Mouse (Mus musculus): ENCODE results near the gene Armc3. TPM values are rescaled to one million over a fixed set of nuclear protein-coding genes. Genes with fewer than 3 reads are reported as not detected.
A peak's percentile ranks its signal among the peaks of the same experiment; 100 is the strongest.
"Not testable (repeated sequence)": the region's sequence is repeated elsewhere in the genome, so short reads cannot be mapped to it uniquely, and the experiment has no call there.

The Armc3 gene
- polyA plus RNA-seq, 2 experiments from 2014 or later = 2.4 to 4.3 TPM

DNA sequence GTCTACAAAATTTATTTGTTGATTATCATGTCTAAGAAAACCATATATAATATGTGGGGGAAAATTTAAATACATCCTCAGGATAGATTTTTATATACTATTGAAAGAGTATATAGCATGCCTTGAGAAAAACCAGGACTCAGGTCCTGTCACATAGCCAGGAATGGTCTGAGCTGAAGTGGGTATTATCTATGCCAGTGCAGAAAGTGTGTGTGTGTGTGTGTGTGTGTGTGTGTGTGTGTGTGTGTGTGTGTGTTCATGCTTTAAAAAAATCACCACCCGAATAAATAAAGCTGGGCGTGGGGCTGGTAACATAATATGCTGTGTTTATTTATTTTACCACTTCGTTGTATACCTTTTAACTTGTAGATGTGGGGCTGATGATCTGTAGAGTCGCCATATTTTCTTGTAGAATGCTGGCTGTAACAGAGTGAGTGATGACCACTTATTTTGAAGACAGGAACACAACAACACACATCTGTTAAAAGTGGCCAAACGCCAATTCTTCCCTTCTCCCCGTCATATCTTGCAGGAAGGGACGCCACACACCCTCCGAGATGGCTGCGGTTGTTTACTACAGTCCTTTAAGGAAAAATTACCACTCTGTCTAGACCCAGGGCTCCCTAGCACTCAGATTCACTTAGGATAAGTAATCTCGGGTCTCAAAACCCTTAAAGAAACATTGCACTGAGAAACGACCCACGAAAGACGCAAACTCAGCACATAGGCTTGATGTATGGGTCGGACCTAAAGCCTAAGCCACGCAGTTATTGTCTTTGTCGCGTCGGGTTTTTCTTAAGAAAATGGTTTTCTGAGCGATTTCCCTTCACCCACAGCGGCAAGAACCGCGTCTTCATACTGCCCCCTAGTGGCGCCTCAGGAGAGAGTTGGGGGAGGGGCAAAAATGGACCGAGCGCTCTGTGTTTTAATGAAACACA lies 76.8 kb downstream of the Armc3 start:
- peak; percentile 80 for ATAC-seq

DNA sequence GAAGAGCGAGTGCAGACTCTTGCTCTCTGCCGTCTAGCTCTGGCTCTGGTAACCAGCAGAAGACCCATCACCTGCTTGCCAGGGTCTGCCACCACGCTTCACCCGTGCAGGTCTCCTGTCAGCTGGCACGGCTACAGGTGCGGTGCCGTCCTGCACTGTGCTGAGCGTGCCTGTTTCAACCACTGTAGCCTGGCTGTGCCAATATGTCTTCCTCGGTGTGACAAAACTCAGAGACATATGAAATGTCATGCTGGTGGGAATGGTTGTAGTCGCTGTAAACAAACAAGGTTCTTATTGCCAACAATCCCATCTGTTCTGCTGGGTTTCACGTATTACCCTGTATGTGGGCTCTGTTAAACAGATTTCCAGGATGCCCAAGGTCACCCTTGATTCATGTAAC lies 81.2 kb downstream of the Armc3 start:
- no peak for ATAC-seq

DNA sequence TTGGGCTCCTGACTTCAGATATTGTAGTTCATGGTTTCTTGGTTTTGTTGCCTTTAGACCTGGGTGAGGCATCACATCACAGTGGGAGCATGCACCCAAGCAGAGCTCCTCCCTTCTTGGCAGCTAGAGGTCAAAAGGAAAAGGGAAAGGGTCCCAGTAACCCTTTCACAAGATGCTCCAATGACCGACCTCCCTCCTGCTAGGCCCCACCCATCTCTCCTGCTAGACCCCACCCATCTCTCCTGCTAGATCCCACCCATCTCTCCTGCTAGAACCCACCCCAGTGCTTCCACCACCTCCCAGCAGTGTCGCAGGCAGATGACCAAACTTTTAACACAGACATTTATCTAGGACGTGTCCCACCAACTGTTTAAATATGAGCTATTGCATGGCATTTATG lies 93.3 kb downstream of the Armc3 start:
- ATAC-seq = no peak

DNA sequence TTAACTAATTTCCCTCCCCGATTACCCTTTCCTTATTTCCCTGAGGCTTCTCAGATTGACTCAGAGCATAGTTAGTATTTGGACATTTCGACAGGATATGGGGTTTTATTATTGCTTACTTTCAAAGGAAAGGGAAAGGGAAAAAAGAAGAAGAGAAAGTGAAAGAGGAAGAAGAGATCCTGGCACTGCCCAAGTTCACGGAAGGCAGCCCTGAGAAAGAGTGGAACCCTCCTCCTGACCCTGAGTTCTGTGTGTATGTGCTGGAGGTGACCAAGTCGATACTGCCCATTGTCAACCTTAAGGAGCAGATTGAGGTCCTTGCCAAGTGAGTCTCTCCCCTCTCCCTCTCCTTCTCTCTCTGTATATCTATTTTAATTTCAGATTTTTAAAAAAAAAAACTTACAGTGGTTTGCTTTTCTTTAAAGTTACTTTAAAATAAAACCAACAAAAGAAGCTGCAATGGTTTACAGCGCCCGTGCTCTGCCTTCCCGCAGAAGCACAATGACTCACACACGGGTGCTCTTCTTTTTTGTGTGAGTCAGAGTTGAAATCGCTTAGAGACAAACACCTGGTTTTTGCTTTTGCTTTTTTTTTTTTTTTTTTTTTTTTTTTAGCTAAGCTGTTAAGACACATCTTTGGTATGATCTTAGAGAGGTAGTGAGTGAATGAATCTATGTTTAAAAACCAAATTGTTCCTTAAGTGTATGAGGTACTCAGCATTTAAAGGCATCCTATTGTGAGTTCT lies 101.4 kb downstream of the Armc3 start:
- peak; percentile 62 for ATAC-seq

DNA sequence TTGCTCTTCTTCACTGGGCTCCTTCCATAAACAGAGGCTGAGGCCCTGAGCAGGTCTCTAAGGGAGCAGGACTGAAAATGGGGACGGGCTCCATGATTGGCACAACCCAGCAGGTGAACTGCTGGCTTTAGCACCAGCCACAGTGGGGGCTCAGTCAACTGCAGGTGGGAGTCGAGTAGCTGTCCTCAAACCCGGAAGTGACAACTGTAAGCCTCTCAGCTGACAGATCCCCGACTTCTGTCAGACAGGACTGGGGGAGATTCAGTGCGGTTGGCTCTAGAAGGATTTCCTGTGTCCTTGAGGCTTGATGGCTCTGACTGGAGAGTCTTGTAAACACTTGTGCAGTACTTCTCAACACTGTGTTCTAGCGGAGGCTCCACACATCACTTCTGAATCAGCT lies 102.1 kb downstream of the Armc3 start:
- peak; percentile 74 for ATAC-seq

DNA sequence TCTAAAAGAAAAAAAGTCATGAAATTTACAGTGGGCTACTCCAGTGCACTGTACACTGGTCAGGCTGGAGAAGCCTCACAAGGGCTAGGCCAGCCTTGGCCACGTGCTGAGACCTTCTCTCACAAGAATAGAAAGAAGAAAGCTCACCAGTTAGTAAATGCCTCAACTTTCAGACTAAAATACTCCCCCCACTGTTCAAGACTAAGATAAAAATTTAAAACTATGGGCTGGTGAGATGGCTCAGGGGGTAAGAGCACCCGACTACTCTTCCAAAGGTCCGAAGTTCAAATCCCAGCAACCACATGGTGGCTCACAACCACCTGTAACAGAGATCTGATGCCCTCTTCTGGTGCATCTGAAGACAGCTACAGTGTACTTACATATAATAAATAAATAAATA lies 104.0 kb downstream of the Armc3 start:
- ATAC-seq = not testable (repeated sequence)

DNA sequence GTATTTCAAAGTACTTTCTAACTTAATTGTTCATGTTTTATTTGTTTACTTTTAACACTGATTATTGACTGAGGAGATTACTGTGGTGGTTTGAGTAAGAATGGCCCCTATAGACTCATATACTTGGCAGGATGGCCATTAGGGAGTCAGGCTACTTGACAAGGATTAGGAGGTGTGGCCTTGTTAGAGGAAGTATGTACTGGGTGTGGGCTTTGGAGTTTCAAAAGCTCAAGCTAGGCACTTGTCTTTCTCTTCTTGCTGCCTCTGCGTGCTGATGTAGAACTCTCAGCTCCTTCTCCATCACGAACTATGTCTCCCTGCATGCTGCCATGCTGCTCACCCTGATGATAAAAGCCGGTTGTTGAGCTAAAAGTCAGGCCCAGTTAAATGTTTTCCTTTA lies 111.4 kb downstream of the Armc3 start:
- ATAC-seq = no peak

DNA sequence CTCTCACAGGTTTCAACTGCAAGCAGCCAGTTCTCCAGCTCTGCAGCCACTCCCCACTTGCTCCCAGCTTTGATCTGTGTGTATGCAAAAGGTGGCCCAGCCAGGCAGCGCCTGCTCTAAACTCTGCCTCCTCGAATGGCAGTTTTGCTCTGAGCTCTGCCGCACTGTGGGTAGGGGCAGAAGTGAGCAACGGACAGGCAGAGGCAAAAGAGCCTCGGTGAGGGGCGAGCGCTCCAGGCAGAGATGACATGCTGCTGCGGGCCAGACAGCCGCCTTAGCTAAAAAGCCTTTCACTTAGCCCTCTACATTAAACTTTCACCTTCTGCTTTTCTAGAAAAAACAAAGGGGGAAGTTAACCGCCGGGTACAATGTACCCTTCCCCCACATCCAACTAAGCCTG lies 117.0 kb downstream of the Armc3 start:
- ATAC-seq = no peak

DNA sequence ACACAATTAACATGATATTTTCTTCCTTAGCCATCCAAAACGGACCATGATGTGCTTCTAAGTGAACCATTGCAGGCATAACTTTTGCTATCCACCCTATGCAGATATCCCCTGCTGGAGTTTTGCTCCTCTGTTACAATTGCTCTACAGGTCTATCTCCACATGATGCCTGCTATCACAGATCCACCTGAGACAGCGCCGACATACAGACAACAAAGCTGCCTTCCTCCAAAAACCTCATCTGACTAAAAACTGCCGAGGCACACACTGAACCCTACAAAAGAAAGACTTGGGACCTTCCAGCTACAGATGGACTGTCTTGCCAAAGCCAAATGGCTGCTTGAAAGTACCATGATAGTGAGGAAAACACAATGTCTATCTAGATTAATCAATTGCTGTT lies 117.6 kb downstream of the Armc3 start:
- ATAC-seq = no peak

DNA sequence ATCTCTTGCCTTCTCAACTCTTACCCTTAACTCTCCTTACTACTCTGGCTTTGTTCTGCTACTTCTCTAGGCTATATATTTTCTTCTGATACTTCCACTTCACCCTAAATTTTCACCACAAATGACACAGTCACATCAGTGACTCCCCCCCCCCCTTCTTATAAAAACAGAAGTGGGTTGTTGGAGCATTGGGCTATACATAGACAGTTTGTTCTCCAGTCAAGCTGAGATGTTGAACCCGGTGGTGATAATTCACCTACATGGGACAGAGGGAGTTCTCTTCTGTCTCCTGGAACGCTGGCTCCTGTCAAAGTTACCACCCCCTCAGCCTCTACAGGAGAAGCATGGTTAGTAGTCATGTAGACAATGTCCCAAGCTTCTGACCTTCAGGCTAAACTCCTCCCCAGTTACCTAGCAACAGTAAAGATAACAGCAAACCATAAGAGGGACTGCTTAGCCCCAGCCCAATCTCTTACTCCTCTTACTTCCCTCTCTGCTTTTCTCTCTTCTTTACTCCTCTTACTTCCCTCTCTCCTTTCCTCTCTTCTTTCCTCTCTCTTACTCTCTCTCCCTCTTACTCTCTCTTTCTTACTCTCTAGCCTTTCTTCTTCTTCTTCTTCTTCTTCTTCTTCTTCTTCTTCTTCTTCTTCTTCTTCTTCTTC lies 118.2 kb downstream of the Armc3 start:
- ATAC-seq = not testable (repeated sequence)

DNA sequence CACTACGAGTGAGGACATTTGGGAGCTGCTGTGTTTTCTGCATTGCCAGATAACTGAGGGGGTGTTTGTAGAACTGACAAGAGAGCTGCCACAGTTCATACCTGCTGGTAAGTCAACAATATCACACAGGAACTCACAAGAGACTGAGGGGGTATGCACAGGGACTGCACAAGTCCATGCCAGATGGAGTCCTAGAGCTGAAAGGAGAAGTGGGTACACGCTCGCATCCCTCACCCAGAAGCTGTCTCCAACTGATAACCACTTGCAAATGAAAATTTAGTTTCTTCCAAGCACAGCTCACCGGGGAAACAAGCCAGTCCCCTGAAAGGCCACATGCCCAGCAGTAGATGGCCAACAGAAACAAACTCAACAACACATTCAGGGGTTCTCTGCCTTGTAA lies 119.4 kb downstream of the Armc3 start:
- no peak for ATAC-seq

DNA sequence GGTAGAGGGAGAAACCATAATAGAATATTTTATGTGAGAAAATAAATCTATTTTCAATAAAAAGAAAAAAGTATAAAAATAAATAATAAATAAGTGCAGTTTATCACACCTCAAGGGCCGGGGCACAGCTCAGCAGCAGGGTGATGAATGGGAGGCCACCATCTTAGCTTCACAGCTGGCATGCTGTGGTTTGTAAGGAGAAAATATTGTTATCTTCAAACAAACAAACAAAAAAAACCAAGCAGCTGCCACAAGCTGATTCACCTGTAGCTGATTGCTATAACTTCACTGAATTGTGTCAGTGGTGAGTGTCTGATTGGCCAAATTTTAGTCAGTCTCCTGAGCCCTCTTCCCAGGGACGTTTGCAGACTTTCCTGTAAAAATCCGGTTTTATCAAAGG lies 120.2 kb downstream of the Armc3 start:
- no peak for ATAC-seq

DNA sequence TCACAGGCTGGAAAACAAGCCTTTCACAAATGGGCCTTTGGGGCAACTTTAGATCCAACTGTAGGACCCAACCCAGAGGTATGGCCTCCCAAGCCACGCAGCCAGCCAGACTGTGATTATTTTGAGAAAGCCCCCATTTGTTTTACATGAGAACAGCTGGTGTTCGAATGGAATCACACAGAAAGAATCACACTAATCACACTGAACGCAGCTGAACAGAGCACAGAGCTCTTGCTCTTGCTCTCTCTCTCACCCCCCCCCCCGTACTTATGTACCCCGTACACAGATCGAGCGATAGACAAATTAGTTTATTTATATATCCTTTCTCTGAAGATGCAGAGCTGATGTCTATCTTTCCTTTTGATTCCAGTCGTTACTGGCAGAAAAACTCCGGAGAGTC lies 123.3 kb downstream of the Armc3 start:
- ATAC-seq = no peak

DNA sequence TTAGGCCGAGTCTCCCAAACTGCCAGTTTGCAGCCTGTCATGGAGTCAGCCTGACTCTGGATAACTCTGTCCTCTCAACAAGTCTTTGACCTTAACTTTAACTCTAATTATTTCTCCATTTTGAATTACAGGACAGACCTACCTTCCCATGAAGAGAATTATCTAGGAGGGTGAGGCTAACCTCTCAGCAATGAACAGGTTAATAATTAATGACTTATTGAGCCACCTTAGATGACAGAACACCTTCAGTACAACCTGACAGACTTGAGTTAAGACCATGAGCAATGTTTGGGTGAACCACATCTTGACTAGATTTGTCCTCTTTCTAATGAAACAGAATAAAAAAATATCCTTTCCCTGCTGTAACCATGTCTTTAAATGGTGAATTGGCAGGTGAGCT lies 127.3 kb downstream of the Armc3 start:
- no peak for ATAC-seq

DNA sequence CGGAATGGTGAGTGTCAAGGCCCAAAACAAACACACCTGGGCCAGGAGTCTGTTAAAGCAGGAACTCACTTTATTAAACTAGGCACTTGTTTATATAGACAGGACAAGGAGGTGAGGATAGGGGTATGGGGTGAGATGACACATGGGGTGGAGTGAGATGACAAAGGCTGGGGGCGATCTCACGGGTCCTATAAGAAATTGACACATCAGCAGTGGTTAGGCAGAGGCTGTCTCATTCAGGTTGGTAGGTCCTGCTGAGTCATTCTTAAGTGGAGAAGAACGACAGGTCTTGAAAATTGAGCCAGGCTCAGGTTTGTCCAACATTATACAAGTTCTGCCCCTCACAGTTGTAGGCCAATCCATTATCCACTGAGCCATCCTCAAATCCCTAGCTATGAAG lies 128.7 kb downstream of the Armc3 start:
- no peak for ATAC-seq

DNA sequence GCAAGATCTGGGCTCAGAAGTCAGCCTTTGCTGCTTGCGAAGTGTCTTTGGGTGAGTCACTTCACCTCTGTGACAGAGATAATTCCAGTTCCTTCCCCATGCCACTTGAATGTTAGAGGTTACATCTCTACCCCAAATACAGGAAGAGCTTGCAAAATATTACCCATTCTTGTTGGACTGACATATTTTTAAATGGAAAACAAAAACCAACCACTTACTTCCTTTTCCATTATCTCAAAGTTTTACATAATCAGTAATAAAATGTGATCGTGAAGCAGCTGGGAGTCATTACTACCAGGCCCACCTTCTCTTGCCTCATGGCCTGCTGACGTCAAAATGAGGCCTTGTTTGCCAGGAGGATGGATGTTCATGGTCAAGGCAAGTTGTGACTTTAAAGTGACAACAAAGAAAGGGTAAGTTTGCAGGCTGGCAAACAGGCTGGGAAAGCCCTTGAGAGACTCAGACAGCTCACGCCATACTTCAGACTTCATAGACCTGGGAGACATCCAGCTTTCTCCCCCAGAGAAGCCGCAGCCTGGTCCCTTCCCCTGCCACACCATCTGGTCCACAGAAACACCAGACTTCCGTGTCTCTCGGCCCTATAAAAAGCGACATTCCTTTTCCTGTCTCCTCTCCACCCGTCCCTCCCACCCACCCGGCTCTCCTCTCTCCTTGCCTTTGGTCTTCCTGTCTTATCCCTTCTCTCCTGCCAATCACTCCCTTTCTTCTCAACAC lies 145.0 kb downstream of the Armc3 start:
- no peak for ATAC-seq

DNA sequence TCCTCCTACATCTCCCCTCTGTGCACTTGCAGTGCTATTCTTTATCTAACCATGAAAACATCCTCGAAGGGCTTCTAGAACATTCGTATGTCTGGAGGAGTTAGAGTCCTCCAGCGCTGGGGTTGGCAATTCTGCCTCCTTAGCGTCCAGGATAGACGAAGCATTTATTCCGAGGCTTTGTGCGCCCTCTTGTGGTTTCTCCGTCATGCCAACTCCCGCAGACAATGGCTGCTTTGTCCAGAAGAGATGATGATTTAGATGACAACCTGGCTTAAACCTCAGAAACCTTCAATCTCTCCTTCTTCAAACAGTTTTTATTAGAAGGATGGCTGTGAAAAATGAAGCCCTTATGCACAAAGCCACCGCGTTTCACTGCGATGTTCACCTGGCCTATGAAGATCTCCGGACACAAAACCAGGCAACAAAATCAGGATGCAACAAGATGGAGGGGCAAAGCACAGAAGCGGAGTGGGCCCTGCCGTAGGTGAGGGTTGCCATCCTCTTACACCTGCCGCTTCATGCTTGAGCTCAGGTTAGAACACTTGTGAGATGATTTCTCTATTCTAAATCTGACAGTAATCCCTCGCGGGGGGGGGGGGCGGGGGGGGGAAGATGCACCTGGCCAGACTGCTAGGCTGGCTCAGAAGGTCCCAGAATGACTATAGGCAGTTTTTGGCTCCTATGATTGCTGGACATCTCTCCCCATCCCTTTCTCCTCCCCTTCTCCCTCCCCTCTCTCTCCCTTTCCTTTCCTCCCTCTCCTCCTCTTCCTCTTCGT lies 145.7 kb downstream of the Armc3 start:
- peak; percentile 65 for ATAC-seq

DNA sequence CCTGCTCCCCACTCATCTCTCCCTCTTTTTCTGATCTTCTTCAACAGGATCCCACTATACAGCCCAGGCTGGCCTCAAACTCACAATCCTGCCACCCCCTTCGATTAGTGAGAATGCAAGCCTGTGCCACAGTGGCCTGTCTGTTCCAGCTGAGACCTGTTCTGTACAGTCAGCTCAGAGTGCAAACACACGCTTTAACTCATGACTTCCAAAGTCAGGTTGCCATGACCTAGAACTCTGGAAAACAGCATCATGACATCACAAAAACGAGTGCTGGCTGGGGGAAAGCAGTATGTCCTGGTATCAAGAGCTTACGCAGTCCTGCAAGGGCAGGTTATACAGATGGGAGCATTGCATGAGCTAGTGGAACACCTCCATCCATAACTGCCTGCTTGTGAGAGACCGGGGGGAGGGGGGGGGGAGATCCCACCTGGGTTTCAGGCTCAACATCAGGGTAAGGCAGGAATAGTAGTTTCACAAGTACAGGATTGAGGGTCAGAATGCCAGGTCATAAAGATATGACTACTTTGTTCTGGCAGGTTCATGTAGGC lies 146.4 kb downstream of the Armc3 start:
- ATAC-seq = no peak

DNA sequence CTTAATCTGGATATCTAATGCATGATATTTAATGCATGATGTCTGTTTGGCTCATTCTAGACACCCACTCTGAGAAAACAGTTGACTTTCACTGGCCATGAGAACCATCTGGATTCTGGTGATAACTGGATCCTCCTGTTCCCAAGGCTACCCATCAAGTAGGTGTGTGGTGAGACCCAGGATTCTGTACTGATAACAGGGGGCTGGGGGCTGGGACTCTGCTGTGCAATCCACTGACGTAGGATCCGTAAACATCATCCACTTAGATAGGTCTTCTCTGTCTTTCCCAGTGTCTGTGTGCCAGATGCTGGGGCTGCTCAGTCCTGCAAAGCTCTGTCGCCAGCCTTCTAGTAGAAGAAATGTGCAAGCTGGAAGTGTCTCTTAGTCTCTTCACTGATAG lies 149.4 kb downstream of the Armc3 start:
- ATAC-seq = no peak

DNA sequence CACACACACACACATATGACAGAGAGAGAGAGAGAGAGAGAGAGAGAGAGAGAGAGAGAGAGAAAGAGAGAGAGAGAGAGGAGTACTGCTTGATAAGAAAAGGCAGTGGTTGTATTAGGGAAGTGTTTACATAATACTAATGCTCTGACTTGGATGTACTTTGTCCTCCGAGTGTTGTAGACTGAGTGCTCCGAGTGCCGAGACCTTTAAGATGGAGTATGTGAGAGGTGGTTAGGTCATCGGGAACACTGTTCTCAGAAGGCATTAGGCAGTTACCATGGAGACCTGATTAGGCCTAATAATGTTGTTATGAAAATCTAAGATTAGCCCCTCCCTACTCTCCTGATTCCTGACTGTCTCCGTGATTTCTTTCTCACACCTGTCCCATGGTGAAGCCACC lies 151.1 kb downstream of the Armc3 start:
- no peak for ATAC-seq

DNA sequence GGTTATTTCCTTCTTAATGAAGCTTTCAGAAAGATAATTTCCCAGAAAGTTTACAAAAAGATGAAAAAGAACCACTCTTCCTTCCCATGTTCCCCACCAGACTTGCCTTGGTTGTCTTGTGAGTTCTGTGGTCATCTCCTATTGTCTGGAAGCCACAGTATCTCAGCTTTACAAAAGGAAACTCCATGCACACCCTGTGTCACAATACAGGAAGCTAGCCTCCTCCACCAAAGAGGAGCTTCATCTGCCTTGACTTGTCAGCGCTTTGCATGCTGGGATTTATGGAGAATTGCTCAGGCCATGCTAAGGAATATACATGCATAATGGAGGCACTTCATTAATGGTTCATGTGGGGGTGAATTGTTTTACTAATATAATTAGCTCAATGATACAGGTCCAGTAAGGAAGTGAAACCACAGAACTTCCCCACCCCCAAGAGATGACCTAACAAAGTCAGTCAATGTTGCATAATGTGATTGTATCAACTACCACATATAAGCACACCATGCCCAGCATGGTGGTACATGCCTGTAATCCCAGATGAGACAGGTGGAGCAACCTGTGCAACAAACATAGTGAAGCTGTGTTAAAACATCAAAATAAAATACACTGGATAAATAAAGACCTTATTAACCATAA lies 152.6 kb downstream of the Armc3 start:
- no peak for ATAC-seq
